Mouse (Mus musculus): ENCODE data around the gene Acap3.

The Acap3 gene

DNA sequence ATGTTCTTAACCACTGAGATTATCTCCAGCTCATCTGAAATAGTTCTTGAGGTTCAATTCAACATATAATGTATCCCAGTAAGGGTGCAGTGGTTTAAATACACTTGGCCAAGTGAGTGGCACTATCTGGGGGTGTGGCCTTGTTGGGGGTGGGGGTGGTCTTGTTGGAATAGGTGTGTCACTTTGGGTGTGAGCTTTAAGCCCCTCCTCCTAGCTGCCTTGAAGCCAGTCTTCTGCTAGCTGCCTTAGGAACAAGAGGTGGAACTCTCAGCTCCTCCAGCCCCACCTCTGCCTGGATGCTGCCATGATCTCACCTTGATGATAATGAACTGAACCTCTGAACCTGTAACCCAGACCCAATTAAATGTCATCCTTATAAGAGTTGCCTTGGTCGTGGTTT lies 40.4 kb downstream of the Acap3 start:
- DNase-seq (ENCODE audit: low read depth, low spot score), result peak; percentile 74

DNA sequence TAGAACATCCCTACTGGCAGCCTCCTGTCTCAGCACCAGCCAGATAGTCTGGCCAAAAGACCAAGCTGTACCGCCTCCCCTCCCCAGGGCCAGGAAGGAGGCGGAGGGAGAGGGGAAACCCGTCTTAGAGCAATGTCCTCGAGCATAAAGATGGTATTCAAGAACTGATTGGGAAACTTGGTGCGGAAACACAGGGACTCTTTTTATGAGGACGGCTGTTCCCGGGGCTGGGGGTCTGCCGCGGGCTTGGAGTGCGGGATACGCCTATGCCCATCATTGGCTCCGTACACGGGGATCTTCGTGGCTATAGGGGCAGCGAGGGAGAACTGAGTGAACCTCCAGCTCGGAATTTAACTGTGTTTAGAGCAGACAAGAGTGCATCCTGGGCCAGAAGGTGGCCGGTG lies 51.4 kb downstream of the Acap3 start:
- peak; percentile 43 for DNase-seq (ENCODE audit: low read depth, low spot score)

- peak; percentile 98 for DNase-seq (ENCODE audit: low read depth, low spot score)
These were observed 52.1 kb downstream of the Acap3 start, which contains the start of gene Ube2j2 for GRCm38 (mm10) chr4:155943534-155944249. TSS of gene Ube2j2 (plus strand) at chr4:155943831.

DNA sequence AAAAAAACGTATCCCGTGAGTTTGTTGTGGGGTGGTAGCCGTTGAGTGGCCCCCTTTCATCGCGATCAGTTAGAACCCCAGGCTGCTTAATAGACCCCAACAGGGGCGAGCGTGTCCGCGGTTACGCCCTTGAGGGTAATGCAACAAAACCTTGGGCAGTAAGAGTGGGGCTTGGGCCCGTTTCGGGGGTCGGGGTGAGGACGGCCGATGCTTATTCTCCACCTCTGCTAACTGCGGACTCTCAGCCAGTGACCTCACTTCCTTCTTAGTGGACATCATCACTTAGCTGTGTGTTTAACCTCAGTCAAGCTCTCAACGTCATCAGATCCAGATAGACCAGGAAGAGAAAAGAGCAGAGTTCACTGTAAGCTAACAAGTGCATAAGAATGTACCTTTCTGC lies 52.6 kb downstream of the Acap3 start:
- no peak for DNase-seq (ENCODE audit: low read depth, low spot score)

DNA sequence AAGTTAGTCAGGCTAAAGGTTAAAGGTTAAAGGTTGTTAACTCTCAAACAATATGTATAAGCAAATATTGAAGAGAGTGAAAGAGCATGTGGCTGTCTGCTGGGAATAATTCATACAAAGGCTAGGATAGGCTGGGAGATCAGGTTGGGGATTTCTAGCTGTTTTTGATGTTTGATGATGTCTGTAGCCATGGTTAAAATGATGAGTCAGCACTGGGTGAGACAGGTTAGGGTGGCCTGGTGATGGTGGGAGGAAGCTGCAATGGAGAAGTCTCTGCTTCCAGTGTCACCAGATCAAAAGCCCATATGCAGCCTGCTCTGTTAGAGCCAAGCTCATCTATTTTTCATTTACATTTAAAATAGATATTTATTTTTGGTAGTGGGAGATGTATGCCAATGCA lies 55.5 kb downstream of the Acap3 start:
- no peak for DNase-seq (ENCODE audit: low read depth, low spot score)

GRCm38 (mm10) chr4:155955491-155955890 lies 63.9 kb downstream of the Acap3 start:
- no peak for DNase-seq (ENCODE audit: low read depth, low spot score)

All from ZHBTc4 (cell line).